Mouse (Mus musculus) neutrophil, adult 5-6 weeks (primary cell): ENCODE data around the gene Traf4. TPM values are rescaled to one million over a fixed set of nuclear protein-coding genes. Genes with fewer than 3 reads are reported as not detected.

Experiments
- ATAC-seq: fragments of 151-379, 151-347 bp; 2 replicates; pipeline ENCODE4 v1.8.0; 2017; ENCODE audit warnings: mild to moderate bottlenecking, moderate TSS enrichment; ENCODE audit not compliant: insufficient number of reproducible peaks, poor library complexity, low FRiP score, severe bottlenecking; ENCODE audit errors: extremely low read depth
- total RNA-seq: library from RNA; stranded (forward); fragments of 200-1000 nt; gene quantifications from 2 replicates; pipeline ENCODE4 v1.2.3, GENCODE M21; 2017

Gene Traf4
- total RNA-seq, 1 experiment from 2014 or later: 9.9 TPM

- no peak for ATAC-seq
These were observed 18.6 kb upstream of the Traf4 start for GRCm38 (mm10) chr11:78183884-78184514.

DNA sequence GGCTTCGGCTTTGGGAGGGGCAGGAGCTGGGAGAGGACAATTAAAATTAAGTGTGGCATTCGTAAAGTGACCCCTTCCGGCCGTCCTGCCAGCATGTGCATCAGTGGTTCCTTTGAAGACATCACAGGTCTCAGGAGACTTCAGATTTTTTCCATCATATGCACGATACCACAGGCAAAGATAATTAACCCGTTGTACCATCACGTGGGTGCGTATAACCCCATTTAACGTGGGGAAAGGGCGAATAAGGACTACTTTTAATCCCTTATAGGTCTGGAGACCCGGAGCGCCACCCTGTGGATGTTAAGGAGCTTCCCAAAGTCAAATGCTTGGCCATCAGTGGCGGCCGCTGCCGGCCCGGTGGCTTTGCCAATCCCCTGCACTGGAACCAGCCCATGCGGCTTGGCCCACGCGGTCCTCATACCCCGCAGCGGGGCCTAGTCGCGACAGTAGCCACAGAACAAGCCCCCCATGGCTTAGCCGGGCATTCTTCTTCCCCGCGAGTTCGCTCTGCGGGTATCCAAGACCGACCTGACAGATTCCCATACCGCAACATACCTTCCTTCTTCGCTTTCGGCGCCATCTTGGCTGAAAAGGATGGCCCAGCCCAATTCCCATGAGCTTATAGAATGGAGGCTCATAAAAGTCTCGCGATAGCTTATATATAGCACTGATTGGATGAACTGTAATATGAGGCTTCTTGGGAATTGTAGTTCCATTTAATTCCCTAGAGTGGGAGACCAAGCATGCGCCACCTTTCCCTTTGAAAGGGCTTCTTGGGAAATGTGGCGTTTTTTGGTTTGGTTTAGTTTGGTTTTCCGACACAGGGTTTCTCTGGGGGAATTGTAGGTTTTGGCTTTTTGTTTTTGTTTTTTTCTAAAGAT, 17.8 kb upstream of the Traf4 start, which contains the start of gene Rpl23a:
Gene Rpl23a (minus strand): TSS at position 624 of the 884 bp plus-strand sequence.
- peak; percentile 96 for ATAC-seq

GRCm38 (mm10) chr11:78182450-78182849, 17.1 kb upstream of the Traf4 start:
- no peak for ATAC-seq

- no peak for ATAC-seq
These were observed 16.5 kb upstream of the Traf4 start for GRCm38 (mm10) chr11:78181830-78182357.

DNA sequence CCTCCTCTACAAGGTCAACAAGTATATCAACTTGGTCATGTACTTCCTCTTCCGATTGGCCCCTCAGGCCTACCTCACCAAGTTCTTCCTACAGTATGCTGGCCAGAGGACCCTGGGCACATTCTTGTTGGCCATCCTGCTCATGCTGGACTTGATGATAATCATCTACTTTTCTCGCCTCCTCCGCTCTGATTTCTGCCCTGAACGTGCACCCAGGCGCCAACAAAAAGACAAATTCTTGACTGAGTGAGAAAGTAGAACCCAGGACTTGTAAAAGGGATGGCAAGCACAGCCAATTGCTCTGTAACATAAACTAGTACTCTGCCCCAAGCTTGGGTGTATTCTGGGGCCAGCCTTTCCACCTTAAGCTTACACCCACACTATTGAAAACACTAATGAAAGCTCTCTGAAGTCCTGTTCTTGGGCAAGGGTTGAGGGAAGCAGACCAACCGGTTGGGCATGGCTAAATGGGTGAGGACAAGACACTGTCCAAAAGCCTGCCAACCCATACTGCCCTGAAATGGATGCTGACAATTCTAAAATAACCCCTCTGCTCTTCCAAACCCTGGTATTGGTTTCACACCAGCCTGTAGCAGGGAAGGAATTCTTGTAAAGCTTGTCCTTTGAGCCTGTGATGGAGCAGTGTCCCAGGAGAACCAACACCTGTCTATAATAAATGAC, 14.8 kb upstream of the Traf4 start:
- ATAC-seq: no peak

DNA sequence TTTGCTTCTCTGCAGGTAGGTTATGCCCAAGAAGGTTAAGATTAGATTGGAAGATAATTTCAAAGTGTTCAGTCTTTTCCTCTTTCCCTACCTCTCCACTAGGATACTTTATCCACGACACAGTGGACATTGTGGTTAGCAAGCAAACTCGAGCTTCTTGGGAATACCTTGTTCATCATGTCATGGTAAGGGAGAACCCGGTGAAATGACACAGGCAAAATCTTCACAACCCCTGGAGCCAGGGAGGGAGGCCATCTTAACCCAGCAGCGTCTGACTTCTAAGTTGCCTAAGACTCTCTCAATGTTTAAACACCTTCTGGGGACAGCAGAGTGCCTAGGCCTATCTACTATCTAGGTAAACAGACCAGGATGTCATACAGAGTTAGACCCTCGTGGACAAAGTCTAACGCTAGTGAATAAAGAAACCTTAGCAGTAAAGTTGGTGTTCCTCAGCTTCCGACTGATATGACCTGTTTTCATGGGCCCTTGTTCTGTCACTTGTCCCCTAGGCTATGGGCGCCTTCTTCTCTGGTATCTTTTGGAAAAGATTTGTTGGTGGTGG, 14.1 kb upstream of the Traf4 start:
- ATAC-seq: no peak

- no peak for ATAC-seq
These were observed 13.6 kb upstream of the Traf4 start for GRCm38 (mm10) chr11:78178859-78179437.

GRCm38 (mm10) chr11:78177903-78178858, 12.8 kb upstream of the Traf4 start:
- peak; percentile 83 for ATAC-seq

DNA sequence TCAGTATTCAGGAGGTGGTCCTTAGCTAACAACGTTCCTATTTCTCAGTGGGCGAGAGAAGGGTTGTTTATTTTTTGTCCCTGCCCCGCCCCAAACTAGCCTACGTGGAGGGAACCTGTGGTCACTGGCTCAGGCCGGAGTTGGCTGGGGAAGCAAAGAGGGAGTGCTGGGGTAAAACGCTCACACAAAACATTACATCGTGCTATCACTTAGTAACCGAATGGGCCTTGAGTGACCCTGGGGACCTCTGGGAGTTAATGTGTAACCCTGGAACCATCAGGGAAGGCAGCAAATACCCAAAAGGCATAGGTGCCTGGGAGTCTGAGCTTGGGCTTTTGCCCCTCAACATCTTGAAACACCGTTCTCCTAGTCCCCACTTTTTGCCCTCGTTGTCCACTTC, 12.0 kb upstream of the Traf4 start:
- no peak for ATAC-seq

GRCm38 (mm10) chr11:78176905-78177331, 11.5 kb upstream of the Traf4 start:
- ATAC-seq: no peak

DNA sequence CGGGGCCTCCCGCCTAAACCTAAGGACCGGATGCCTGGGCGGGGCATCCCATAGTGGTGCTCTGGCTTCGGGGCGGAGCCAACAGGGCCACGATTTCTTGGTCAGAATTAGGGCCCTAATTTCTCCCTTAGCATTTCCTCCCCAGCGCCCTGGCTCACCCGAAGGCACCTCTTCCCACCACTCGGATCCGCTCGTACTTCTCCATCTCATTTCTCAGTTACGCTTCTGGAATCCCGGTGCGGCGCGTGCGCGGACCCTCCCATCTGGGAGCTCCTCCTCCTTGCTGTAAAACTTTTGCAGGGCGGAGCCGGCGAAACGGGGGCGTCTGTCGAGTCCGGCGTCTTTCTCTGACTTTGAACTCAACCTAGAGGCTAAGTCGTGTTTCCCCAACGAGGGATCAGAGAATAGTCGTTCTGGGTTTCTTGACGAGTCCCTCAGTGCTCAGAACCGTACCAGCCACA, 11.0 kb upstream of the Traf4 start, which contains the start of the genes Nek8 and Tlcd1:
Gene Nek8 (minus strand): TSS at position 274 of the 461 bp plus-strand sequence.
Gene Tlcd1 (plus strand): TSS at position 310 of the 461 bp plus-strand sequence.
- peak; percentile 66 for ATAC-seq

DNA sequence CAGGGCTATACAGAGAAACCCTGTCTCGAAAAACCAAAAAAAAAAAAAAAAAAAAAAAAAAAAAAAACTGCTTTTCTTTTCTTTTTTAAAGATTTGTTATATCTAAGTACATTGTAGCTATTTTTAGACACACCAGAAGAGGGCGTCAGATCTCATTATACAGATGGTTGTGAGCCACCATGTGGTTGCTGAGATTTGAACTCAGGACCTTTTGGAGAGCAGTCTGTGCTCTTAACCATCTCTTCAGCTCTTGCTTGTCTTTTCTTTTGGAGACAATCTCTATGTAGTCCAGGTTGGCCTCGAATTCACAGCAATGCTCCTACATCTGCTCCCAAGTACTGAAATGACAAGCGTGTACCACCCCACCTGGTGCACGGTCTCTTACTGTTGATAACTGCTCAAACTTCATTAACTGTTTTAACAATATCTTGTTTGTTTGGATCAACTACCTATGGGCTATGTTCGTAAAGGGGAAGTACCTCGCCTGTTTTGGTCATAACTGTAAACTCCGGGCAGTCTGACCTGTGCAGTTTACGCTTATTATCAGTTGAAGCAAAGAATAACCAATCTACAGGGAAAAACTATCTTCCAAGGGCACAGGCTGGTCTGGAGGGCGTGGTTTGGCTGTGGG, 10.5 kb upstream of the Traf4 start:
- ATAC-seq: no peak

GRCm38 (mm10) chr11:78174506-78174905, 9.1 kb upstream of the Traf4 start:
- ATAC-seq: no peak

GRCm38 (mm10) chr11:78172748-78173383, 7.5 kb upstream of the Traf4 start:
- no peak for ATAC-seq

DNA sequence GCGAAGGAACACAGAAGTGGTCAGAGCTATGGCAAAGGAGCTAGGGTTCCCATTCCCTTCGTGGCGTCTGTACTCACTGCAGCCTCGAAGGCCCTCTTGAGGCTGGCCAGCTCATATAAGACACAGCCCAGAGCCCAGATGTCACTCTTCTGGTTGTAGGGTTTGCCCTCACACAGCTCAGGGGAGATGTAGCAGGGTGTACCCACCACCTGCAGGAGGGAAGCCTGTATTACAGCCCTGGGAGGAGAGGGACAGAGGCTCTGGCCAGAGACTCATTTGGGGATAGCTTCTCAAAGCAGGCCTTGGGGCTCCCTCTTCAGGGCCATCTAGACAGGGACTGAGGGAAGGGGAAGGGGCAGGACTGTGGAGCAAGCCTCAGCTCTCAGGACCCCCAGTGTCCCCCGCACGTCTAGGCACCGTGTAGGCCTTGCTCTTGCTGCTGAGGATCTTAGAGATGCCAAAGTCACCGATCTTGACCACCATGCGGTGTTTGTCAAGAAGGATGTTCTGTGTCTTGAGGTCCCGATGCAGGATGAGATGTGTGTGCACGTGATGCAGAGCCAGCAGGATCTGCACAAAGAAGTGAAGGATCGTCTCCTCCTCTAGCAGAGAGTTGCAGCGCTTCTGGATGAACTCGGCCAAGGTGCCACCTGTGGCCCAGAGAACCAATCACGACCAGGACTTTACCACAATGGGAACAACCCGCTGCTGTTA, 6.8 kb upstream of the Traf4 start:
- ATAC-seq: no peak

- ATAC-seq: no peak
These were observed 5.9 kb upstream of the Traf4 start for GRCm38 (mm10) chr11:78171328-78171727.
